Mouse (Mus musculus) embryonic facial prominence, embryonic 10.5 days (tissue): ENCODE measurements around the gene Cd68. TPM values are rescaled to one million over a fixed set of nuclear protein-coding genes. Genes with fewer than 3 reads are reported as not detected.
A peak's percentile ranks its signal among the peaks of the same experiment; 100 is the strongest.
"Not testable (repeated sequence)": the region's sequence is repeated elsewhere in the genome, so short reads cannot be mapped to it uniquely, and the experiment has no call there.

ENCODE experiments used
- DNase-seq: peaks from one replicate; pipeline ENCODE4 v3.0.0-alpha.2; 2017; ENCODE audit warnings: low spot score
- H3K27ac ChIP-seq: fragments of 300-500 bp; sonication (generic); replicated peaks from 2 replicates; pipeline ENCODE4 v1.5.1; 2016; ENCODE audit warnings: mild to moderate bottlenecking
- H3K27me3 ChIP-seq: fragments of 300-500 bp; sonication (generic); replicated peaks from 2 replicates; pipeline ENCODE4 v1.6.1; 2016; ENCODE audit warnings: low read depth, mild to moderate bottlenecking; ENCODE audit not compliant: poor library complexity, severe bottlenecking
- H3K36me3 ChIP-seq: fragments of 300-500 bp; sonication (generic); replicated peaks from 2 replicates; pipeline ENCODE4 v1.6.1; 2016; ENCODE audit warnings: mild to moderate bottlenecking, moderate library complexity
- H3K4me1 ChIP-seq: fragments of 300-500 bp; sonication (generic); 2 replicates; pipeline ENCODE4 v1.6.1; 2016
- H3K4me3 ChIP-seq: fragments of 300-500 bp; sonication (generic); 2 replicates; pipeline ENCODE4 v1.5.1; 2016; ENCODE audit warnings: mild to moderate bottlenecking, moderate library complexity
- H3K9me3 ChIP-seq: fragments of 300-500 bp; sonication (generic); 2 replicates; pipeline ENCODE4 v1.6.1; 2016; ENCODE audit warnings: mild to moderate bottlenecking
- WGBS: fragments of 180-500 bp; shearing (Covaris S2); methylation state at CpG from one replicate; pipeline ENCODE4 v1.1.7; 2016; 5-methylcytosine and 5-hydroxymethylcytosine counted together
- polyA plus RNA-seq: library from polyadenylated mRNA; unstranded; fragments of >200 nt; fragmentation: Nextera tagmentation; extraction: Ambion mirVana; gene quantifications from 2 replicates; pipeline ENCODE4 v1.2.1, GENCODE M21; 2016

Gene Cd68
- polyA plus RNA-seq, 1 experiment from 2014 or later: 7.3 TPM

DNA sequence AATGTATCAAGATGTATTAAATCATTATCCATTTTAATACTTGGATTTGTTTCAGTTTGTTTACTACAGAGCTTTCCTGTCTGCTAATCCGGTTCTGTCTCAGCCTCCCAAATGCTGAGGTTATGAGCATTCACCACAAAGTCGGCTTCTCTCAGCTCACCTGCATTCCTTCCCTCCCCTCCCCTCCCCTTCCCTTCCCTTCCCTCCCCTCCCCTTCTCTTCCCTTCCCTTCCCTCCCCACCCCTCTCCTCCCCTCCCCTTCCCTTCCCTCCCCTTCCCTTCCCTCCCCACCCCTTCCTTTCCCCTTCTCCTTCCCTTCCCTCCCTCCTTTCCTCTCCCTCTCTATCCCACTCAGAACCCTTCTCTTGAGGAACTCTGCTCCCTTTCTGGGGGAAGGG is 38.7 kb upstream of the Cd68 start:
- peaks cover 32% of the 10 kb centered on the region for H3K4me1 ChIP-seq
- H3K27ac ChIP-seq: no peak overlapping the region
- no peaks in the 10 kb centered on the region for H3K36me3 ChIP-seq
- H3K9me3 ChIP-seq: no peaks in the 10 kb centered on the region
- WGBS: 38% methylated on average over 2 of the region's 2 CpGs
- H3K4me3 ChIP-seq: no peak overlapping the region
- H3K27me3 ChIP-seq: no peaks in the 10 kb centered on the region
- no peak for DNase-seq

DNA sequence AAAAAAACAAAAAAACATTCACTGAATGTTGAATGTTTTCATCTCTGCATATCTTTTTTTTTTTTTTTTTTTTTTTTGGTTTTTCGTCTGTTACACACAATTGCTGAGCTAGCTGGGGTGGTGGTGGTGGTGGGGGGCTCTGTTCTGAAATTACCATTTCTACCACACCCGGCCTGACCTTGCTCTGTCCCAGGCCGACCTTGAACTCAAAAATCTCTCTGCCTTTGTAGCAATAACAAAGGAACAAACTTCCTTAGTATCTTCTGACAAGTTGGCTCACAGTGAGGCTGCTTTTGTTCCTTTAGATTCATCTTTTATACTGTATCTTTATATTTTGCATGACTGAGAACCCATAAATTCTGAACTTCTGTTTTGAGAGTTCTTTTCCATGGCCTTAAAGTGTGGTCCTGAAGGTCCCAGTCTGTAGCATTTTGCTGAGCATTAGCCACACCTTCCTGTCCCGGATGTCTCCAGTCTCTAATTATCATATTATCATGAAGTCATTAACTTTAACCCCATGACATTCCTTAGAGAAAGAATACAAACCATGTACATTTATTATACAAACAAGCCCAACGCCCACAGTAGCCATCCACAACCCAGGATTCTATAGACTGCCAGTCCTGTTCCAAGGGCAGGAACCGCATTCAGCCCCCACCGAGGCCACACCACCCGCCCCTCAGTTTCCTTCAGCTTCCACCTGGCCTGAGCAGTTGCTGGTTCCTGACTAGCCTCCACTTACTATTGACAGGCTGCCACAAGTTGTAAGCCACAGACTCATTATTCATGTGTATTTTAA is 38.1 kb upstream of the Cd68 start:
- WGBS: 63% methylated on average over 8 of the region's 8 CpGs
- H3K27me3 ChIP-seq: no peaks in the 10 kb centered on the region
- no peaks in the 10 kb centered on the region for H3K36me3 ChIP-seq
- no peaks in the 10 kb centered on the region for H3K9me3 ChIP-seq
- no peak overlapping the region for H3K4me3 ChIP-seq
- no peak for DNase-seq
- H3K4me1 ChIP-seq: peaks cover 26% of the 10 kb centered on the region
- H3K27ac ChIP-seq: no peak overlapping the region

DNA sequence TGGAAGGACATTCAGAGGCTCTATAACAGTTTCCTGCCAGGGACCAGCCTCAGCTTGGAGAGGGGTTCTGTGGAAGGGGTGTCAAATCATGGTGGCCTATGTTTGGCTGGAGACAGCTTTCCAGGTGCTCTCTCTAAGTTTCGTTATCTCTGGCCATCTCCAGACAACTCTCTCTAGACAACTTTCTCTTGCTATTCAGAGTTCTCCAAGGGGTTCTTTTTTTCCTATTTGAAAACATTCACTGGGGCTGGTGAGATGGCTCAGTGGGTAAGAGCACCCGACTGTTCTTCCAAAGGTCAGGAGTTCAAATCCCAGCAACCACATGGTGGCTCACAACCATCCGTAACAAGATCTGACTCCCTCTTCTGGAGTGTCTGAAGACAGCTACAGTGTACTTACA is 37.4 kb upstream of the Cd68 start:
- not testable (repeated sequence) for H3K27me3 ChIP-seq, DNase-seq, H3K9me3 ChIP-seq, H3K4me3 ChIP-seq, H3K36me3 ChIP-seq, H3K27ac ChIP-seq
- peaks cover 20% of the 10 kb centered on the region for H3K4me1 ChIP-seq
- whole genome bisulfite sequencing: 67% methylated on average over 3 of the region's 3 CpGs

DNA sequence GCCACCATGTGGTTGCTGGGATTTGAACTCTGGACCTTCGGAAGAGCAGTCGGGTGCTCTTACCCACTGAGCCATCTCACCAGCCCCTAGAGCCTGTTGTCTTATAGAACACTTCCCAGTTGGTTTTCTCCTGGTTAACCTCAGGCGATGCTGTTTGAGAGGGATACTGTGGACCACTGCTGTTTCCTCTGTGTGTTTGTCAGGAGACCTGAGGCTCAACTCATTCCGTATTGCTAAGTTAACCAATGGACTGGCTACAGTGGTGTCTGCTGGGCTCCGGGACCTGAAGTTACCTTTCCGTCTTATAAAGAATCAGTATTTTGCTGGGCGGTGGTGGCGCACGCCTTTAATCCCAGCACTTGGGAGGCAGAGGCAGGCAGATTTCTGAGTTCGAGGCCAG is 36.9 kb upstream of the Cd68 start:
- not testable (repeated sequence) for DNase-seq, H3K36me3 ChIP-seq, H3K4me3 ChIP-seq, H3K27me3 ChIP-seq, H3K27ac ChIP-seq, H3K9me3 ChIP-seq
- 93% methylated on average over 10 of the region's 10 CpGs for WGBS
- H3K4me1 ChIP-seq: peaks cover 17% of the 10 kb centered on the region

DNA sequence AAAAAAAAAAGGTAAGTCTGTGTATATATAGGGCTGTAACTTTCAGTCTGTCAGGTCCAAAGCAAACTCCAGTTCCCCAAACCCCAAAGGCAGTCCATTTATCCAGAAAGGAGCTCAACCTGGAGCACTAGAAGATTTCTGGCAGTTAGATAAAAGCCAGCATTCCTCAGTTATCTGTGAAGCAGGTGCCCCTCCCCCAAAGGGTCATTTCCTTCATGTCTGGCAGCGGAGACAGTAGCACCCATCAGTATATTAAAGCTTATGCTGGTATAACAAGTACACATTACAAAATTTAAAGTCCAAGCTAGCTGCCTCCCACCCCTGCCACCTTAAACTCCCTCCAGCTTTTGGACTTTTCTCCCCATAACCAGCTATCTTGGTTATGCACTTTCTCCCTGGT is 33.6 kb upstream of the Cd68 start:
- no peak for DNase-seq
- Histone ChIP-seq H3K9me3 (no peaks in the 10 kb centered on the region), H3K27ac (no peak overlapping the region), H3K4me1 (peaks cover 24% of the 10 kb centered on the region), H3K4me3 (no peak overlapping the region), H3K36me3 (no peaks in the 10 kb centered on the region), H3K27me3 (0 out of 2 replicates have a peak, but pooled peaks cover 5% of the 10 kb centered on the region)
- 75% methylated on average over 1 of the region's 1 CpGs for WGBS

DNA sequence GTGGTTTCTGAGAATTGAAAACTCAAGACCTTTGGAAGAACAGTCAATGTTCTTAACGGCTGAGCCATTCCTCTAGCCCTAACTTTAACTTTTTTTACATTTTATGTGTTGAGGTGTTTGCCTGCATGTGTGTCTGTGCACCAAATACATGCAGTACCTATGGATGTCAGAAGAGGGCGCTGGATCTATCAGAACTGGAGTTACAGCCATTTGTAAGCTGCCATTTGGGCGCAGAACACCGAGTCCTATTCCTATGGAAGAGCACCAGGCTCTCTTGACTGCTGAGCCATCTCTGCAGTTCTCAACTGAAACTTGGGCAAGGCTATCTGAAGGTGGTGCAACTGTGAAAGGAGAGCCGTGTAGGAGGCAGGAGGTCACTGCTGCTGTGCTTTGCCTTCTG is 32.6 kb upstream of the Cd68 start:
- 0 out of 2 replicates have a peak, but pooled peaks cover 7% of the 10 kb centered on the region for H3K27me3 ChIP-seq
- WGBS: 69% methylated on average over 5 of the region's 5 CpGs
- H3K36me3 ChIP-seq: no peaks in the 10 kb centered on the region
- peaks cover 16% of the 10 kb centered on the region for H3K4me1 ChIP-seq
- H3K9me3 ChIP-seq: no peaks in the 10 kb centered on the region
- DNase-seq: no peak
- no peak overlapping the region for H3K27ac ChIP-seq
- H3K4me3 ChIP-seq: no peak overlapping the region

DNA sequence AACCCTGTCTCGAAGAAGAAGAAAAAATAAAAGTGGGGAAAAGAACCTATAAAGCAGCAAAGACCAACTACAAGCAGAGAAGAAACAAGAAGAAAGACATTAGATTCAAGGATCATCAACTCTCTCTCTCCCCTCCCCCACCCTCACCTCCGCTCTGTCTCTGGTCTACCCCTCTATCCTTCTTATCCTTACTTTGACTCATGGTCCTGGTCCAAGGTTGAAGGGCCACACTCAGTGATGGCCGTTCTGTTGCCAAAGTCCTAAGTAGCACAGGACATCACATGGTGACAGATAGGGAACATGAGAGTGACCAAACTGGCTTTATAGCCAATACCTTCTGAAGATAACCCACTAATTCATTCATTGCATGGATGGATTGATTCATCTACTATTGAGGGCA is 31.4 kb upstream of the Cd68 start:
- no peak for DNase-seq
- WGBS: 91% methylated on average over 3 of the region's 3 CpGs
- Histone ChIP-seq H3K27me3 (0 out of 2 replicates have a peak, but pooled peaks cover 7% of the 10 kb centered on the region), H3K36me3 (no peaks in the 10 kb centered on the region), H3K9me3 (no peaks in the 10 kb centered on the region), H3K4me3 (no peak overlapping the region), H3K27ac (no peak overlapping the region), H3K4me1 (peaks cover 20% of the 10 kb centered on the region)

DNA sequence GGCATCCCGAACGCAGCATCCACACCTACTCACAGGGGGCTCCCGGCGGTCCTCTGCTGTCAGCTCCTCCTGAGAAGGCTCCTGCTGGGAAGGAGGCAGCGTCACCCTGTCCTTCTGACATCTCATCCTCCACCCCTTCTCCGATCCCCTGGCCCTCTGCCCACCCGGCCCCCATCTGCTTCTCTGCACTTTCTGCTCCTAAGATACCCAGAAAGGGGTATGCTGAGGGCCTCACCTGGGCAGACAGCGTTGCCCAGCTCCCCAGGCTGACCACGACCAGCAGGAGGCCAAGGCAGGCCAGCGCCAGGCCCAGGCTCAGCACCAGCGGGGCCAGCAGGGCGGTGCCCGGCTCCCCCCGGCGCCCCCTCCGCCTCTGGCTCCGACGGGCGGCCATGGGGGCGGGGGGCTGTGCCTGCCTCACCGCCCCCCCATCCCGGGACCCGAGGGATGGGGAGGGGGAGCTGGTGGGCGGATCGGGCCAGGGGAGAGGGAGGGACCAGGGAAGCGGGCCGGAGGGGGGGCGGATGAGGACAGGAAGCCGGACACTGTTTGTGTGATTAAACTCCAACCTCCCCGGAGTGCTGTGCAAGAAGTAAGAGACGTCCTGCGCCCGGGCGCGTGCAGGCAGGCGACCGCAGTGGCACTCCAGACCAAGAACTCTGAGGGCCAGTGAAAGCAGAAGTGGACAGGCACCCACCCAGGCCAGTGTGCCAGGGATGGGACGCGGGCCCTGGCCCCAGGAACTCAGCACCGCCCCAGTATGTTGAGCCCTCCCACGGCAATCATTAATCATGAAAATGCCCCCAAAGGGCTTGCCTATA is 29.6 kb upstream of the Cd68 start, which contains the start of the genes Tnfsf12 and Tnfsfm13:
Tnfsf12 (minus strand) TSS at position 489 of the 821 bp plus-strand sequence.
Tnfsfm13 (minus strand) TSS at position 738 of the 821 bp plus-strand sequence.
- WGBS: 2% methylated on average over 40 of the region's 41 CpGs
- peak within 1 kb of the TSS; percentile 89 for H3K27ac ChIP-seq

DNA sequence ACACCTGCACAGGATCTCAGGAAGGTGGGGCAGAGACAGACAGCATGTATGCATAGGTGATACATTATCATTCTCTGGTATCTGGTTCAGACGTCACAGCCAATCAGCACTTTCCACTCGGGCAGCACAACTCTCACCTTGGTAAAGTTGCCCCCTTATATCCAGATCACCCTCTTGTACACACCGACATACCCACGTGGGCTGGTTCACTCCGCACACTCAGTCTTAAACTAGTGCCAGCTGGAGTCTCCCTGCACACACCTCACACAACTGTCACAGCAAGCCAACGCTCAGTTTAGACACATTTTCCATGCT is 29.1 kb upstream of the Cd68 start:
- no peaks in the 10 kb centered on the region for H3K9me3 ChIP-seq
- peak overlapping the region; percentile 76 for H3K4me3 ChIP-seq
- peaks cover 20% of the 10 kb centered on the region for H3K4me1 ChIP-seq
- peak overlapping the region; percentile 89; the same call in 1 of the 2 replicates for H3K27ac ChIP-seq
- 31% methylated on average over 6 of the region's 6 CpGs for WGBS
- DNase-seq: no peak
- H3K27me3 ChIP-seq: 0 out of 2 replicates have a peak, but pooled peaks cover 7% of the 10 kb centered on the region
- no peaks in the 10 kb centered on the region for H3K36me3 ChIP-seq

More for the DNA sequence above, 29.6 kb upstream of the Cd68 start, which contains the start of the genes Tnfsf12 and Tnfsfm13:
- Histone ChIP-seq H3K4me1 (peaks cover 20% of the 10 kb centered on the region), H3K36me3 (no peaks in the 10 kb centered on the region), H3K9me3 (no peaks in the 10 kb centered on the region), H3K27me3 (0 out of 2 replicates have a peak, but pooled peaks cover 7% of the 10 kb centered on the region), H3K4me3 (peak within 1 kb of the TSS; percentile 76)
- DNase-seq: peak; percentile 76

DNA sequence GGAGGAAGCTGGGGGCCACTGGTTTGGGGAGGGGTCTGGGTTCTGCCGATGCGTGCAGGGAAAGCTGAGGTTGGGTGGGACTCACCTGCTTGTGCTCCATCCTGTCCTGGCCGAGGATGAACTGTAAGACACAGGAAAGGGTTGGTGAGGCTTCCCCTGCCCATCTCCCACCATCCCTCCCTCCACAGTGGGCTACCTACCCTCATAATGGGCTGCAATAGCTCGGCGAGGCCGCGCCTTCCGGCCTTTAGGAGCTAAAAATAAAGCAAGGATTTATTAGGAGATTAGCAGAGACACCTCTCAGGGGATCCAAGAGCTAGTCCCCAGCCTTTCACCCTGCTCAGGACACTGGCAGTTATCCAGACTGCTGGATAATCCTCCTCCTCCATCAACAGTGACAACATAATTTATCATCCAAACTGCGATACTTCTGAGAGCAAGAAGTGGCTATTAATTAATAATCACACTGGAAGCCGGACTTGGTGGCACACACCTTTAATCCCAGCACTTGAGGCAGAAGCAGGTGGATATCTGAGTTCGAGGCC is 27.5 kb upstream of the Cd68 start:
- no peaks in the 10 kb centered on the region for H3K36me3 ChIP-seq
- H3K4me3 ChIP-seq: 0 out of 2 replicates have a peak overlapping the region, but pooled peaks have one; percentile 15
- DNase-seq: no peak
- H3K27ac ChIP-seq: no peak overlapping the region
- no peaks in the 10 kb centered on the region for H3K9me3 ChIP-seq
- H3K4me1 ChIP-seq: peaks cover 20% of the 10 kb centered on the region
- 0 out of 2 replicates have a peak, but pooled peaks cover 7% of the 10 kb centered on the region for H3K27me3 ChIP-seq
- 68% methylated on average over 11 of the region's 11 CpGs for WGBS

DNA sequence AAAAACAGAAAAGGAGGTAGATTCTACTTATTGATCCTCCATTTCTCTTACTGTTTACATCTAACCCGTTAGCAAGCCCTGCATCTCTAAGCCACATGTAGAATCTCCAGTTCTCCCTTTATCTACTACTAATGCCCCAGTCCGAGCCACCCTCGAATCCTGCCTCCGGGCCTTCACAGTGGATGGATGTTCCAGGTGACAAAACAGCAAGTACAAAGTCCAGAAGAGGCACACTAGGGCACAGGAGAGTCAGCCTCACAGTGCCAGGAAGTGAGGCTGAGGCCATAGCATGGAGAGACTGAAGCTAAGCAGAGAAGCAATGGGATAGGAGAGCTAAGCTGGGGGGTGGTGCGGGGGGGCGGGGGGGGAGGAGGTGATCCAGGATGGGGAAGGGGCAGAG is 26.9 kb upstream of the Cd68 start:
- Histone ChIP-seq H3K4me3 (no peak overlapping the region), H3K4me1 (peaks cover 20% of the 10 kb centered on the region), H3K27ac (no peak overlapping the region), H3K27me3 (0 out of 2 replicates have a peak, but pooled peaks cover 7% of the 10 kb centered on the region), H3K36me3 (no peaks in the 10 kb centered on the region), H3K9me3 (no peaks in the 10 kb centered on the region)
- 89% methylated on average over 6 of the region's 6 CpGs for WGBS
- DNase-seq: no peak

DNA sequence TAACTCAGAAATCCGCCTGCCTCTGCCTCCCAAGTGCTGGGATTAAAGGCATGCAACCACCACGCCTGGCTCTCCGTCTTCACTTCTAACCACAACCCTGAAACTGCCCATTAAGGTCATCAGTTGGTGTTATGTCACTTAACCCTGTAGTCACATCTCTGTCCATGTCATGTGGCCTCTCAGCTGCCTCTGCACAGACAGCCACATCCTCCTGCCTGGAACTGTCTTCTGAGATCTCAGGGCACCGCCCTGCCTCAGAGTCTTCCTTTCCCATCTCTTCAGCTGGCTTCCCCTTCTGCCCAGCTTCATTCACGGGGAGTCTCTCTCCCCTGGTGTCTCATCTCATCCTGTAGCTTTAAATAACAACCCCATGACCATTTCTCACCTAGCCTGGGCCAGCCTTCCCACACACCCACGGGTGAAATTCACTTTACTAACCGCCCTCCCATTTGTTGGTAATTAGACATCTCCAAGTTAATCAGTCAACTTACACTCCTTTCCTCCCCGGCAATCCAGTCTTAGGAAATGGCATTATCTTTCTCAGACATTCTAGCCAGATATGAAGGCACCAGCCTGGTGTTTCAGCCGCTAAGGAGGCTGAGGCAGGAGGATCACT is 26.4 kb upstream of the Cd68 start:
- 80% methylated on average over 9 of the region's 9 CpGs for WGBS
- Histone ChIP-seq H3K27me3 (0 out of 2 replicates have a peak, but pooled peaks cover 7% of the 10 kb centered on the region), H3K4me1 (peaks cover 20% of the 10 kb centered on the region), H3K9me3 (no peaks in the 10 kb centered on the region), H3K27ac (no peak overlapping the region), H3K36me3 (no peaks in the 10 kb centered on the region), H3K4me3 (no peak overlapping the region)
- no peak for DNase-seq
